Mouse (Mus musculus) CH12.LX (cell line): ENCODE results near the gene Neb. TPM values are rescaled to one million over a fixed set of nuclear protein-coding genes. Genes with fewer than 3 reads are reported as not detected.

Experiments used
- DNase-seq: peaks from one replicate; pipeline ENCODE4 v3.0.0-alpha.2; 2013; ENCODE audit errors: extremely low read depth
- H3K27ac ChIP-seq: 2 replicates; pipeline ENCODE4 v1.5.1; 2012; ENCODE audit warnings: low read depth, mild to moderate bottlenecking, control low read depth, moderate library complexity; ENCODE audit not compliant: insufficient read depth
- H3K27me3 ChIP-seq: replicated peaks from 2 replicates; pipeline ENCODE3; 2012; ENCODE audit warnings: inconsistent platforms
- H3K36me3 ChIP-seq, 2 experiments: replicated peaks in 1 of 2; 2 replicates each; pipeline versions ENCODE3 to v1.6.1; 2012; ENCODE audit warnings: inconsistent platforms in 1 of 2, low read length in 1 of 2, mild to moderate bottlenecking in 1 of 2, mixed read lengths in 1 of 2, moderate library complexity in 1 of 2; ENCODE audit not compliant: control insufficient read depth in 1 of 2, insufficient read depth in 1 of 2
- H3K4me1 ChIP-seq, 2 experiments: 2 replicates each; pipeline ENCODE4 v1.6.1; 2012; ENCODE audit warnings: inconsistent platforms in 1 of 2, moderate library complexity in 1 of 2; ENCODE audit not compliant: insufficient read depth in 2 of 2, control insufficient read depth in 1 of 2
- H3K4me2 ChIP-seq: 2 replicates; pipeline ENCODE4 v1.6.1; 2012; ENCODE audit warnings: low read depth, mild to moderate bottlenecking, control low read depth; ENCODE audit not compliant: poor library complexity, insufficient read depth, severe bottlenecking
- H3K4me3 ChIP-seq, 3 experiments: fragments of 150-350 bp in 1 of 3; sonication (generic) in 1 of 3; replicated peaks in 1 of 3; 2 replicates each; pipeline versions ENCODE3 to v1.5.1; 2011 to 2012; ENCODE audit warnings: low read depth in 2 of 3, low read length in 2 of 3, mild to moderate bottlenecking in 2 of 3, moderate library complexity in 2 of 3, control low read depth in 1 of 3, improper control_type of control experiment in 1 of 3, inconsistent platforms in 1 of 3, mixed read lengths in 1 of 3; ENCODE audit not compliant: poor library complexity in 1 of 3
- H3K79me2 ChIP-seq: replicated peaks from 2 replicates; pipeline ENCODE4 v1.6.1; 2012; ENCODE audit warnings: mild to moderate bottlenecking, moderate library complexity; ENCODE audit not compliant: control insufficient read depth, poor library complexity, insufficient read depth, severe bottlenecking; ENCODE audit errors: extremely low read depth
- H3K9ac ChIP-seq: 2 replicates; pipeline ENCODE4 v1.6.1; 2012; ENCODE audit warnings: low read depth, mild to moderate bottlenecking, control low read depth, moderate library complexity; ENCODE audit not compliant: insufficient read depth
- H3K9me3 ChIP-seq: replicated peaks from 2 replicates; pipeline ENCODE3; 2012; ENCODE audit warnings: low read length, inconsistent platforms, mixed read lengths
- BHLHE40 ChIP-seq: IDR thresholded peaks from 2 replicates; pipeline ENCODE4 v1.6.1; 2011; ENCODE audit warnings: mild to moderate bottlenecking, low read depth, low read length, improper control_type of control experiment
- CTCF ChIP-seq, 2 experiments: IDR thresholded peaks in 1 of 2; conservative IDR thresholded peaks in 1 of 2; 2 replicates each; pipeline ENCODE4 v1.5.1; 2011 to 2012; ENCODE audit warnings: low read depth in 2 of 2, low read length in 2 of 2, improper control_type of control experiment in 1 of 2, inconsistent platforms in 1 of 2, mild to moderate bottlenecking in 1 of 2, moderate library complexity in 1 of 2
- E2F4 ChIP-seq: IDR thresholded peaks from 2 replicates; pipeline ENCODE4 v1.6.1; 2011; ENCODE audit warnings: low read depth, low read length, improper control_type of control experiment; ENCODE audit not compliant: insufficient replicate concordance
- ELF1 ChIP-seq: IDR thresholded peaks from 2 replicates; pipeline ENCODE4 v1.6.1; 2014; ENCODE audit warnings: low read depth, mild to moderate bottlenecking, inconsistent platforms, low read length, improper control_type of control experiment
- EP300 ChIP-seq: IDR thresholded peaks from 2 replicates; pipeline ENCODE4 v1.6.1; 2011; ENCODE audit warnings: low read length, improper control_type of control experiment
- IRF4 ChIP-seq: IDR thresholded peaks from 2 replicates; pipeline ENCODE4 v1.6.1; 2014; ENCODE audit warnings: low read depth, mild to moderate bottlenecking, inconsistent platforms, low read length, improper control_type of control experiment
- JUN ChIP-seq: IDR thresholded peaks from 2 replicates; pipeline ENCODE4 v1.6.1; 2011; ENCODE audit warnings: low read depth, mild to moderate bottlenecking, low read length, improper control_type of control experiment, moderate library complexity; ENCODE audit not compliant: insufficient read depth
- MAFK ChIP-seq: IDR thresholded peaks from 2 replicates; pipeline ENCODE4 v1.6.1; 2011; ENCODE audit warnings: low read length, improper control_type of control experiment; ENCODE audit not compliant: insufficient replicate concordance
- MAX ChIP-seq: IDR thresholded peaks from 2 replicates; pipeline ENCODE4 v1.6.1; 2011; ENCODE audit warnings: low read length, improper control_type of control experiment
- MEF2A ChIP-seq: IDR thresholded peaks from 2 replicates; pipeline ENCODE4 v1.6.1; 2014; ENCODE audit warnings: low read depth, mild to moderate bottlenecking, inconsistent platforms, low read length, improper control_type of control experiment, borderline replicate concordance
- MXI1 ChIP-seq: IDR thresholded peaks from 2 replicates; pipeline ENCODE4 v1.6.1; 2011; ENCODE audit warnings: mild to moderate bottlenecking, low read depth, low read length, improper control_type of control experiment
- NELFE ChIP-seq: IDR thresholded peaks from 2 replicates; pipeline ENCODE4 v1.6.1; 2011; ENCODE audit warnings: low read depth, low read length, improper control_type of control experiment
- PAX5 ChIP-seq: IDR thresholded peaks from 2 replicates; pipeline ENCODE4 v1.6.1; 2012; ENCODE audit warnings: low read length, inconsistent platforms, mixed read lengths
- RCOR1 ChIP-seq: conservative IDR thresholded peaks from 2 replicates; pipeline ENCODE4 v1.6.1; 2012; ENCODE audit warnings: low read depth, mild to moderate bottlenecking, inconsistent platforms, low read length, improper control_type of control experiment
- TCF12 ChIP-seq: IDR thresholded peaks from 2 replicates; pipeline ENCODE4 v1.6.1; 2014; ENCODE audit warnings: low read depth, mild to moderate bottlenecking, inconsistent platforms, low read length, improper control_type of control experiment
- USF1 ChIP-seq: IDR thresholded peaks from 2 replicates; pipeline ENCODE4 v1.6.1; 2014; ENCODE audit warnings: low read depth, mild to moderate bottlenecking, inconsistent platforms, low read length, improper control_type of control experiment
- USF2 ChIP-seq: conservative IDR thresholded peaks from 2 replicates; pipeline ENCODE4 v1.6.1; 2011; ENCODE audit warnings: low read depth, low read length, improper control_type of control experiment
- ZKSCAN1 ChIP-seq: IDR thresholded peaks from 2 replicates; pipeline ENCODE4 v1.6.1; 2012; ENCODE audit warnings: low read depth, inconsistent platforms, low read length, improper control_type of control experiment, borderline replicate concordance
- ZMIZ1 ChIP-seq: IDR thresholded peaks from 2 replicates; pipeline ENCODE4 v1.6.1; 2012; ENCODE audit warnings: low read depth, mild to moderate bottlenecking, inconsistent platforms, low read length, improper control_type of control experiment
- ZNF384 ChIP-seq: IDR thresholded peaks from 2 replicates; pipeline ENCODE4 v1.6.1; 2012; ENCODE audit warnings: low read depth, low read length, improper control_type of control experiment, inconsistent platforms
- dilution Hi-C: fragments of 300-500 bp; cut with MboI; formaldehyde crosslinking; loops from 2 replicates; pipeline ENCODE4 v1.14.3; 2020; ENCODE audit warnings: low sequenced_read_pairs; ENCODE audit not compliant: extremely low pct_unique_long_range_greater_than_20kb, extremely low pct_ligation_motif_present
- in situ Hi-C: fragments of 300-500 bp; cut with MboI; formaldehyde crosslinking; loops from 3 replicates; pipeline ENCODE4 v1.14.3; 2019; ENCODE audit warnings: low sequenced_read_pairs, low pct_ligation_motif_present, low pct_unique_long_range_greater_than_20kb, mixed read lengths
- polyA plus RNA-seq: library from polyadenylated mRNA; unstranded; fragments of >175 nt; gene quantifications from 2 replicates; pipeline ENCODE4 v1.2.1, GENCODE M21; 2012; ENCODE audit warnings: low read depth; ENCODE audit not compliant: insufficient read length
- total RNA-seq, 2 experiments: library from RNA; depleted of rRNA; stranded (reverse); fragments of 300-350 nt in 1 of 2; fragments of >200 nt in 1 of 2; gene quantifications; 2 replicates each; pipeline ENCODE4 v1.2.3; 2012 to 2014

Gene Neb
- total and polyA plus RNA-seq, 3 experiments = 1.5 to 1.8 (median 1.7) TPM

- in situ Hi-C loops (no loop called here), dilution Hi-C loops (no loop called here)
- DNase-seq = no peak
- TF ChIP-seq BHLHE40 = peak; percentile 85
- no peak for TF ChIP-seq CTCF (conservative IDR thresholded peaks at IDR 0.05 in 1 of 2, IDR thresholded peaks at IDR 0.05 in 1 of 2; ENCODE audit: low read depth in 2 of 2, low read length in 2 of 2)
- no peak for TF ChIP-seq MAX
- TF ChIP-seq NELFE = no peak
- TF ChIP-seq USF2 = no peak
- TF ChIP-seq EP300 = peak; percentile 66
- peak; percentile 62; the same call in 1 of the 2 replicates for TF ChIP-seq IRF4
- no peak for TF ChIP-seq ZMIZ1
- TF ChIP-seq MEF2A = no peak
- TF ChIP-seq TCF12 = peak; percentile 42
- no peak for TF ChIP-seq JUN
- no peak for TF ChIP-seq ZNF384
- TF ChIP-seq RCOR1 = no peak
- no peaks in the 10 kb centered on the region for H3K79me2 ChIP-seq
- no peak overlapping the region for H3K27ac ChIP-seq
- peaks cover 3 to 17% of the 10 kb centered on the region in 2 experiments; a peak in 2 of 4 replicates for H3K4me1 ChIP-seq
- H3K4me2 ChIP-seq = no peak overlapping the region
- no peaks in the 10 kb centered on the region for H3K36me3 ChIP-seq
- H3K27me3 ChIP-seq = no peaks in the 10 kb centered on the region
- H3K4me3 ChIP-seq = no peak overlapping the region
- H3K9me3 ChIP-seq = no peaks in the 10 kb centered on the region
- H3K9ac ChIP-seq = no peak overlapping the region
These were observed 11.7 kb upstream of the Neb start for GRCm38 (mm10) chr2:52389975-52390374.

DNA sequence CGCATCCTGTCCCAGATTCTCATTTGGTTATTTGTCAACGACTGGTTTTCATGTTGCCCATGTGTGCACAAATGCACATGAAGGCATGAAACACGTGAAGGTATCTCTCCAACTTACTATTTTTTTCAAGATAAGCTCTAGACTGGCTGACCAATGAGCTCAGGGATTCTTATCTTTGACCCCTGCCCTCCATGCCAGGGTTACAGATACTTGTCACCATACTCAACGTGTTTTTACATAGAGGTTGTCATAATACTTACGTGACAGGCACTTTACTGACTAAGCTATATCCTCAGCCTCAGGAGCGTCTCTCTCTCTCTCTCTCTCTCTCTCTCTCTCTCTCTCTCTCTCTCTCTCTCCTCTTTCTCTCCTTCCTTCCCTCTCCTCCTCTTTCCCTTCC, 8.2 kb upstream of the Neb start:
- DNase-seq = no peak
- no peak for TF ChIP-seq MAFK
- TF ChIP-seq PAX5 = no peak
- TF ChIP-seq CTCF (conservative IDR thresholded peaks at IDR 0.05 in 1 of 2, IDR thresholded peaks at IDR 0.05 in 1 of 2; ENCODE audit: low read depth in 2 of 2, low read length in 2 of 2) = no peak
- TF ChIP-seq MXI1 = no peak
- no peak for TF ChIP-seq TCF12
- no peak for TF ChIP-seq RCOR1
- no peak for TF ChIP-seq E2F4
- TF ChIP-seq ZKSCAN1 = no peak
- no peak for TF ChIP-seq USF1
- no peak for TF ChIP-seq ZNF384
- no peak for TF ChIP-seq ELF1
- Histone ChIP-seq H3K4me2 (no peak overlapping the region), H3K9me3 (no peaks in the 10 kb centered on the region), H3K9ac (no peak overlapping the region), H3K4me1 (peaks cover 3 to 17% of the 10 kb centered on the region in 2 experiments; a peak in 2 of 4 replicates), H3K27ac (no peak overlapping the region), H3K36me3 (no peaks in the 10 kb centered on the region), H3K27me3 (no peaks in the 10 kb centered on the region), H3K79me2 (no peaks in the 10 kb centered on the region), H3K4me3 (no peak overlapping the region)
- dilution Hi-C loops = no loop called here
- in situ Hi-C loops = no loop called here
